Mouse (Mus musculus): ENCODE data around the gene Ipo13.
A peak's percentile ranks its signal among the peaks of the same experiment; 100 is the strongest.

Gene Ipo13

GRCm38 (mm10) chr4:117914591-117915442, at the start of gene Ipo13:
Ipo13 (minus strand) TSS chr4:117914999.
- ATAC-seq (ENCODE audit: insufficient number of reproducible peaks, low FRiP score, low TSS enrichment), result peak; percentile 82

GRCm38 (mm10) chr4:117957492-117957891, 42.7 kb upstream of the Ipo13 start:
- no peak for ATAC-seq (ENCODE audit: insufficient number of reproducible peaks, low FRiP score, low TSS enrichment)

- ATAC-seq (ENCODE audit: insufficient number of reproducible peaks, low FRiP score, low TSS enrichment), result no peak
Measured at GRCm38 (mm10) chr4:117947493-117947892, 32.7 kb upstream of the Ipo13 start.

DNA sequence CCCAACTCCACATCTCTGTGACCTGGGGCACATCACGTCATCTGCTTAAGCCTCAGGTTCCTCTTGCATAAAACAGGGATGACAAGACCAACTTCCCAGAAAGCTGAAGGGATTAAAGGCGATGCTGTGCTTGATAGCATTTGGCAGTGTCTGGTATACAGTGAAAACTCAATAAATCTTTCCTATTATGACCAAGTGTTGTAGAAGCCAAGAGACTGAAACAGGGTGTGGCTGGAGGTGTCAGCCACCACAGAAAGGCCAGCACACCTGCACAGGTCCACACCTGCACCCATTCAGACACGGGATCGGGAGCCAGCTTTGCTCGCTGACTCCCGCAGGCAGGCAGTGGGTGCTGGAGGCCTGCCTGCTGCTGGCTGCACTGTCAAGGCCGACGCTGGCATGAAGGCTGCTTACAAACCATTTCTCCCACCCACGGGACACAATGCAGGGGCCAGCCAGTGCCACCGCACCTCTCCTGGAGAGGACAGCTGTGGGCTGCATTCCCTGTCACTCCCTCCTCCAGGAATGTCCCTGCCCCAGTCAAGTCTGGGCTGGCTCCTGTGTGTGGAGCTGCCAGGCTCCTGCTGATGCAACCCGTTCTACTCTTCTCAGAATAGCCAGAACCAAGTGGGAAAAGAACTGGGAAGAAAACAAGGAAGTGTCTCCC, 32.0 kb upstream of the Ipo13 start:
- no peak for ATAC-seq (ENCODE audit: insufficient number of reproducible peaks, low FRiP score, low TSS enrichment)

- no peak for ATAC-seq (ENCODE audit: insufficient number of reproducible peaks, low FRiP score, low TSS enrichment)
Measured at GRCm38 (mm10) chr4:117943317-117943716, 28.5 kb upstream of the Ipo13 start.

DNA sequence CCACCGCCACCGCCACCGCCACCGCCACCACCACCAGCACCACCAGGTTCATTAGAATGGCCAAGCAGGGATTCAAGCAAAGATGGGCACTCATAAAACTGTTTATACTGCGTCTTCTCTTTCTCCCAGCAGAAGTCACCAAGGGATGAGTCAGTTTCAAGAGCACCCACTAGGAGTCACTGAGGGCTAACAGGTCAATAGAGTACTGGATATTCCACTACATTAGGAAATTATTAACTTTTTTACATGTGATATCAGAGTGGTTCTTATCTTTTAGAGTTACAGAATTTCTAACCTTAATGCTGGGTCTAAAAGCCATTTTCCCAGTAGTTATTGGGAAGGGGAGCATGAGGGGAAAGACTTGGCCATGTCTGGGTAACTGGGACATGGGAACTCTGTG, 22.2 kb upstream of the Ipo13 start:
- ATAC-seq (ENCODE audit: insufficient number of reproducible peaks, low FRiP score, low TSS enrichment), result no peak

DNA sequence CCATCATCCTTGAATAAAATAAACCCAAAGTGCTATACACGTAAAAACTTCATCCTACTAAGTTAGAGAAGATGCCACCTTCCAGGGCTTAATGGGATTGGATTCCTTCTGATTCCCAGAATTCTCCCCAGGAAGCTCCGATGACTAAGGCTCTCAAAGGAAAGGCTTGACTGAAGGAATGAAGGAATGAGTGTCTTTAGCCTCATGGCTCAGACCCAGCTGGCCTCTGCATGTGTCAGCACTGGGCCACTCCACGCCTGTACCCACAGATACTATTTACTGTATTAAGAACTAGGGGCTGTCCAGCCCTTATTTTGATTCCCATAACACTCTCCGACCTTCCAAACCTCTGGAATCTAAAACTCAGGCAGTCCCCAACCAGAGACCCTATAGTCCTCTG, 19.3 kb upstream of the Ipo13 start:
- ATAC-seq (ENCODE audit: insufficient number of reproducible peaks, low FRiP score, low TSS enrichment), result no peak

- ATAC-seq (ENCODE audit: insufficient number of reproducible peaks, low FRiP score, low TSS enrichment), result no peak
Measured at GRCm38 (mm10) chr4:117933248-117933647, 18.4 kb upstream of the Ipo13 start.

GRCm38 (mm10) chr4:117929391-117929881, 14.6 kb upstream of the Ipo13 start, which contains the start of gene Artn:
Artn (minus strand) TSS chr4:117929763.
- ATAC-seq (ENCODE audit: insufficient number of reproducible peaks, low FRiP score, low TSS enrichment), result no peak

DNA sequence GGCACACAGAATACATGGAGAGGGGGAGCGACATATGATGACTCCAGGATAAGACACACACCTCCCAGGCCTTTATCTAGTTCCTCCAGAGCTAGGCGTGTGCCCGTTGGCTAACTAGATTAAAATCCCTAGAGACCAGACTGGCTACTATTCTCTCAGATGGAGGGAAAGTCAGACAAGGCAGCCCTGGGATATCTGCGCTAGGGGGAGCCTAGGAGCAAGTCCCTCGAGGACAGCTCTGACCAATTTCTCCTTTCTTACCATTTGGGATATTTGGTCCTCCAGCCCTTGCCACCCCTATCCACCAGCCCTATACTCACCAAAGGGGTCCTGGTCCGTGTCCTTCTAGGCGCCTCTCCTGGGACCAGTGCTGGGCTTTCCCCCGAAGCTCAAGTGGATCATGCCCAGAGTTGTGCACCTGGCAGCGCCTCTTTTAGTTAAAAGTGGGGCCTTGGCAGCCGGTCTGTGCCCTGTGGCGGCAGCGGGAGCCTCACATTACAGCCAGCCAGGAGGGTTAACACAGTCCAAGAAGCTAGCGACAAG, 14.0 kb upstream of the Ipo13 start:
- ATAC-seq (ENCODE audit: insufficient number of reproducible peaks, low FRiP score, low TSS enrichment), result peak; percentile 33; the same call in 1 of the 2 replicates

GRCm38 (mm10) chr4:117928234-117928633, 13.4 kb upstream of the Ipo13 start:
- no peak for ATAC-seq (ENCODE audit: insufficient number of reproducible peaks, low FRiP score, low TSS enrichment)

- peak; percentile 36 for ATAC-seq (ENCODE audit: insufficient number of reproducible peaks, low FRiP score, low TSS enrichment)
Measured at GRCm38 (mm10) chr4:117926545-117927482, 12.0 kb upstream of the Ipo13 start.

DNA sequence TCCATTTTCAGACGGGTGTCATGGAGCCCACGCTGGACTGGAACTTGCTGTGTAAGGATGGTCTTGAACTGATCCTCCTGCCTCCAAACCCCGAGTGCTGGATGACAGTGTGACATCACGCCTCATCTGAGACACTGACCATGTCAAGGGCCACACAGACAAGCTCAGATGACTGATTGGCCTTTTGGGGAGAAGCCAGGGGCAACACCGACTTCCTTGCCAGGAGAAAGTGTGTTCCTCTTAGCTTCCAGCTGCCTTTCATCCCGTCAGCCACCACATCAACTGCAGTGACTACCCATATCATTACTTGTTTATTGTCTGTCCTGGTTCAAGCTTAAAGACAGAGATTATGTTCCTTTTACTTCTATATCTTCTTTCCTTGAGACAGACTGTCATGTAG, 10.1 kb upstream of the Ipo13 start:
- no peak for ATAC-seq (ENCODE audit: insufficient number of reproducible peaks, low FRiP score, low TSS enrichment)

DNA sequence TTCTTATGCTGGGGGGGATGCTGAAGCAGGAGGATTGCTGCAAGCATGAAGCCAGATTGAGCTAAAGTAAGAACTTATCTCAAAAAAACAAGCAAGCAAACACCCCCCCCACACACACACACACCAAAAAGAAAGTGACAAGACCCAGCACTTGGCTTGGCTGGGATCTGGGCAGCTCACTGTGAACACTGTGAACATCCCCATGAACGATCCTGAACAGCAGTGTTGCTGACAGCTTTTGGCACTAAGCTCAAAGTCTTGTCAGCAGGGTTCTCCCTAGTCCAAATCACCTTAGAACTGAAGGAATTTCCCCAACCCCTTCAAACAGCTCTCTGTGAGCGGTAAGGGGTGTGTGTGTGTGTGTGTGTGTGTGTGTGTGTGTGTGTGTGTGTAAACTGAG, 8.7 kb upstream of the Ipo13 start:
- no peak for ATAC-seq (ENCODE audit: insufficient number of reproducible peaks, low FRiP score, low TSS enrichment)

DNA sequence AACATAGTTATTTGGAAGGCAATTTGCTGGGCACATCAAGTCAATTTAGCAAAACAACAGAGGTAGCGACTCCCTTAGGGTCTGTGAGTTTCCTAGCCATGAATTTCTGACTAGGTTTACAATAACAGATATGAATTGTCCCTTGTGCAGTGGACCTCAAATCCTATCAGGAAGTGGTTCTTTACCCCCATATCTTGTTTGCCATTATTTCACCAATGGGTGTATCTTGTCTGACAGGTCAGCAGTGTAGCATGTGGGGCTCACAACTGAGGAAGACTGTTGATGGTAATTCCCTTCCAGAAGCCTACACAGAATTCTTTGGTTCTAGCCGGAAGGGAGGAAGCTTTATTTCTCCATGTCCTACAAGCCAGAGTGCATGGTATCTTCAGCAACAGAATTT, 6.6 kb upstream of the Ipo13 start:
- no peak for ATAC-seq (ENCODE audit: insufficient number of reproducible peaks, low FRiP score, low TSS enrichment)

DNA sequence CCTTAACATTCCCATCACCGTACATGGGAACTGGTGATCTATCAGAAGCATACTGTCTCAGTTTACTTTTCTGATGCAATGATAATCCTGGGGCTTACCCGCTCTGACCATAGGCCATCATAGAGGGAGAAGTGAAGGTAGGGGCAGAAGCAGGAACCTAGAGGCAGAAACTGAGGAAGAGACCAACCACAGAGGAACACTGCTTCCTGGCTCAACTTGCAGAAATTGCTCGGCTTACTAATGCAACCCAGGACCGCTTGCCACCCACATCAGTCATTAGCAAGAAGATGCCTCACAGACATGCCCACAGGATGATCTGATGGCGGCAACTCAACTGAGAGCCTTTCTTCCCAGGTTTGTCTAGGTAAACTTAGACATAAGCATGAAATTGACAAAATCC, 4.0 kb upstream of the Ipo13 start:
- ATAC-seq (ENCODE audit: insufficient number of reproducible peaks, low FRiP score, low TSS enrichment), result no peak

- ATAC-seq (ENCODE audit: insufficient number of reproducible peaks, low FRiP score, low TSS enrichment), result no peak
Measured at GRCm38 (mm10) chr4:117918261-117918660, 3.5 kb upstream of the Ipo13 start.

- ATAC-seq (ENCODE audit: insufficient number of reproducible peaks, low FRiP score, low TSS enrichment), result no peak
Measured at GRCm38 (mm10) chr4:117917847-117918246, 3.0 kb upstream of the Ipo13 start.

DNA sequence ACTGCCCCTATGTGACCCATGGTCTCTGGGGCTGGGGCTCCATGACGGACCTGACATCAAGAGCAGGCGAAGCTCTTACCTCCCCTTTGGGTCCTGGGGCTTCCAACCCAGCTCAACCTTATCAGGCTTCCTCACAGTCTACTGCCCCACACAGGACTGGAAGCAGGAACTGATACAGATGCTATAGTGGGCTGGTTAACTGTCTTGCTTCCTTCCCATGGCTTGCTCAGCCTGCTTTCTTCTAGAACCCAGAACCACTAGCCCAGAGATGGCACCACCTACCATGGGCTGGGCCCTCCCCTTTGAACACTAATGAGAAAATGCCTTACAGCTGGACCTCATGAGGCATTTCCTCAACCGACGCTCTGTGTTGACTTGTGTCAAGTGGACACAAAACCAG, 2.6 kb upstream of the Ipo13 start:
- no peak for ATAC-seq (ENCODE audit: insufficient number of reproducible peaks, low FRiP score, low TSS enrichment)

- no peak for ATAC-seq (ENCODE audit: insufficient number of reproducible peaks, low FRiP score, low TSS enrichment)
Measured at GRCm38 (mm10) chr4:117916386-117916785, 1.6 kb upstream of the Ipo13 start.
